Mouse (Mus musculus): ENCODE measurements at regions not wholly inside any gene's neighbourhood (a gene's known extent, or its start where the extent isn't known, plus 50 kb on each side); places are given as distances from the start of the nearest gene placed in this dataset.
"Not testable (repeated sequence)": the region's sequence is repeated elsewhere in the genome, so short reads cannot be mapped to it uniquely, and the experiment has no call there.

DNA sequence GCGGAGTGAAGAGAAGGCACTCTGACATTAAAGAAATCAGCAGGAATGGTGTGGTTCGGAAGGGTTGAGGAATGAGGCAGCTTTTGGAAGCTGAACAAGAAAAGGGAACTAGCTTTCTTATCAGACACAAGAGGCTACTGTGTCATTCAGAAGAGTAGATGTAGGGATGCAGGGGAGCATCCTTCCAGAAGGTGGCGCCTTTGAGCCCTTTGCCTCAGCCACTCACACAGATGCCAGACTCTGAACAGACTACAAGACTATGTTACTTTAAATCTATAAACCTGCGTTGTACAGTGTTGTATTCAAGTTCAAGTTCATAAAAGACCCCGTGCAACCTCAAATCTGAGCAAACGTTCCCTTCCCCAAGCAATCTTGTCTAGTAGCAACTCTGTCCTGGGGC lies 128.9 kb downstream of the Kap start:
- intact Hi-C loops (cut with DNase I) = loop anchor here (10.0 kb wide), 1 partner anchor 390 kb away; no protein-coding TSS in a partner anchor
- not testable (repeated sequence) for DNase-seq

- intact Hi-C loops (cut with DNase I) = loop anchor here (5.0 kb wide), 1 partner anchor 171 kb away; no protein-coding TSS in a partner anchor
- peak; percentile 21 to 31 for DNase-seq
These were observed 146.8 kb downstream of the Kap start for GRCm38 (mm10) chr6:133706712-133707111.

DNA sequence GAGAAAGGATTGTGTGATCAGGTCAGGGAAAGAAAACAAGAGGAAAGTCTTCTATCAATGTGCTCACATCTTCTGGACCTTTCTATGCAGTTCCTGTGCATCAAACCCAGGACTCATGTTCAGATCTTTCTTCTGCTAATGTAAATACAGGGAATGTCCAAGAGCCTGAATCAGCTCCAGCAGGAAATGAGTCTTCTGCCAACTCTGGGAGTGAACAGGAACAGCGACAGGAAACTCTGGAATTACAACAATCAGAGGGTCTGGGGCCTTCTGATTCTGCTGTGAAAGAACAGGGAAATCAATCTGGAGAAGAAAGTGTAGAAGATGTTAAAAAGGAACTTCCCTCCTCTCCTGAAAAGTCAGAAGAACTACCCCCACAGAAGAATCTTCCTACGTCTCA lies 151.9 kb downstream of the Kap start:
- DNase-seq = peak; percentile 24 to 39
- intact Hi-C loops (cut with DNase I) = no loop called here
